Mouse (Mus musculus) ovary, postnatal 14 days (tissue): ENCODE data around the gene Scgb1c1.
A peak's percentile ranks its signal among the peaks of the same experiment; 100 is the strongest.
"Not testable (repeated sequence)": the region's sequence is repeated elsewhere in the genome, so short reads cannot be mapped to it uniquely, and the experiment has no call there.

ENCODE experiments used
- DNase-seq: peaks from one replicate; pipeline ENCODE4 v3.0.0; 2022; ENCODE audit warnings: low spot score

Scgb1c1 gene

DNA sequence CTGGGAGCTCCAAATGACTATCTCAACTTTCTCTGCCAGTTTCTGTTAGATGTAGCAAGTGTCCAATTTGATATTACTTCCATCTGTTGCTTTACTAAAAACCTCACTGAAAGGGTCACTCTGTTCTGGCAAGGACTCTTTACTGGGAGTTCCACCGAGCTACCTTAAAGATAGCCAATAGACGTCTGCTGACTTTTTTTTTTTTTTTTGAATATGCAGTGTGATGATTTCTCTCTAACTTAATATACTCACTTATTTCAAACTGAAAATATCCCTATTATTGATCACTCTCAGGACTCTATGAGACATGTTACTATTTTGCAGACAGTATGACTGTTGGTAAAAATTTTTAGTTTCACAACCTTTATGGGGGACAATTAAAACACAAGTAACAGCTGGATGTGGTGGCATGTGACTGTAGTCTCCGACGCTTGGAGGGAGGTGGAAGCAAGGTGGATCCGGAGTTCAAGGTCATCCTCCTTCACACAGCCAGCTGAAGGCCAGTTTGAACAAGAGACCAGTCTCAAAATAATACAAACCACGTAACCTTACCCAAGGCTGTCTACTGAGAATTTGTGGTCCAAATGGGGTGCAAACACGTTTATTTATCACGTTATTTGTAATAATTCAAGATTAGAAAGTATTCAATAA lies 35.6 kb downstream of the Scgb1c1 start:
- DNase-seq = no peak

GRCm38 (mm10) chr7:140881696-140882468 lies 36.5 kb downstream of the Scgb1c1 start, which contains the start of the genes Psmd13 and Sirt3:
Psmd13 (plus strand) TSS chr7:140881968.
Sirt3 (minus strand) TSS chr7:140882309.
- DNase-seq = peak; percentile 92

- no peak for DNase-seq
These were observed 37.1 kb downstream of the Scgb1c1 start for GRCm38 (mm10) chr7:140882469-140882803.

DNA sequence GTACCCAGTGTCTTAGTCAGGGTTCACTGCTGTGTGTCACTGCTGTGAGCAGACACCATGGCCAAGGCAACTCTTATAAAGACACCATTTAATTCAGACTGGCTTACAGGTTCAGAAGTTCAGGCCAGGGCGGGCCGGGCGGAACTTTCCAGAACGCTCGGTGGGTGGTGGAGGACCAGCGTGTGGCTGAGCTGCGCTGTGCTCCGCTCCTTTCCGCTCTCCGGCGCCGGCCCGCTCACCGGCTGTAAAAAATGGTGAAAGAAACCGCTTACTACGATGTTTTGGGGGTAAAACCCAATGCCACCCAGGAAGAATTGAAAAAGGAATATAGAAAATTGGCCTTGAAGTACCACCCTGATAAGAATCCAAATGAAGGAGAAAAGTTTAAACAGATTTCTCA lies 45.3 kb downstream of the Scgb1c1 start:
- not testable (repeated sequence) for DNase-seq

GRCm38 (mm10) chr7:140894031-140894430 lies 48.7 kb downstream of the Scgb1c1 start:
- DNase-seq = no peak

DNA sequence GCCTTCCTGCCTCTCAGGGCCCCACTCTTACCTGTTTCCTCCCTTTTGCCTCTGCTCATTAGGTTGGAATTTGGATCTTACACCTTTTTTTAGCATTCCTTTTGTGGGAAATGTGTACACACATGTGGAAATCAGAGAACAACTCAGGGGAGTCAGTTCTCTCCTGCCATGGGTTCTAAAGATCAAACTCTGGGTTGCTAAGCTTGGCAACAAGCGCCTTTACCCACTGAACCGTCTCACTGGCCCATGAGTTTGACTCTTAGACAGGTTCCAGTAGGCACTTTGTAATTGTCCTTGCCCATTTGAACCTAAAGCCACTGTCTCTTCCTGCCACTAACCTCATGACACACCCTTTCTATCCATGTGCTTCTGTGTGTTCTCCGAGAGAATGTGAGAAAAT lies 49.3 kb downstream of the Scgb1c1 start:
- no peak for DNase-seq
